Mouse (Mus musculus): ENCODE measurements around the gene Hdac9. TPM values are rescaled to one million over a fixed set of nuclear protein-coding genes. Genes with fewer than 3 reads are reported as not detected.

The Hdac9 gene
- polyA plus RNA-seq, 1 experiment = not detected

DNA sequence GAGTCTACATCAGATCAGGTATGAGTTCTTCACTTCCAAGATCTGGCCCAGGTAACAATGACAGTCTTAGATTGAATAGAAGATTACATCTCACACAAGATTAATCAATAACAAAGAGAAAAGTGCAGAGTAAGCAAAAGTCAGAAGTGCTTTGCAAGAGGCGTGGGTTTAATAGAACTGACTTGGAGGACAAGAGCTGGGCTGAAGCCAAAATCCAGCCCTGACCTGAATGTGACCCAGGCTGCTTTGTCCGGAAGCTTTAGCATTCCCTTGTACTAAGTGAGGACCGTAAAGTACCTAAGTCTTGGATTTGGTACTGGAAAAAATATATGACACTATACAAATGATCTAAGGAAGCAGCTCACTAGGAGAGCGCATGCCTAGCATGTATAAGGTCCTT, 121.4 kb downstream of the Hdac9 start:
- no peak for TF ChIP-seq GATA1 (IDR thresholded peaks at IDR 0.05; ENCODE audit: low read length)
- TF ChIP-seq TAL1 (IDR thresholded peaks at IDR 0.05; ENCODE audit: low read length) = no peak
- no peak overlapping the region for H3K4me3 ChIP-seq (replicated peaks)
- no peaks in the 10 kb centered on the region for H3K9me3 ChIP-seq (ENCODE audit: control insufficient read depth, low read length)
- H3K27me3 ChIP-seq (ENCODE audit: control insufficient read depth) = no peaks in the 10 kb centered on the region
- no peaks in the 10 kb centered on the region for H3K36me3 ChIP-seq (ENCODE audit: control insufficient read depth)
- H3K4me1 ChIP-seq (ENCODE audit: control insufficient read depth) = no peaks in the 10 kb centered on the region

DNA sequence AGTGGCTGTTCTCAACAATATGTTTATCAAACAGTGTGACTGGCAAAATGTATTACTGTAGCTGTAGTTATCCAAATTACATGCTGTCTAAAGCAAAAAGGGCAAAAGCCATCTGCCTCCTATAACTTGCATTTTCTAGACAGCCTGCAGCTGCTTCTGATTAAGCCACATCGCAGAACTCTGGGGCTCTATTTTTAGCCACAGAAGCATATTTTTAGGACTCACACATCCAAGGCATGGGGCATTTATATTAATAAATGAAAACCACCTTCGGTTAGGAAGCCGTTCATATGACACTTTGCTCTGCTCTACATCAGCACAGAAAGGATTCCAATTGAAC, 124.8 kb downstream of the Hdac9 start:
- TF ChIP-seq GATA1 (IDR thresholded peaks at IDR 0.05; ENCODE audit: low read length) (no peak), TAL1 (IDR thresholded peaks at IDR 0.05; ENCODE audit: low read length) (no peak)
- no peaks in the 10 kb centered on the region for H3K27me3 ChIP-seq (ENCODE audit: control insufficient read depth)
- H3K9me3 ChIP-seq (ENCODE audit: control insufficient read depth, low read length) = no peaks in the 10 kb centered on the region
- peaks cover 9% of the 10 kb centered on the region for H3K4me1 ChIP-seq (ENCODE audit: control insufficient read depth)
- no peaks in the 10 kb centered on the region for H3K36me3 ChIP-seq (ENCODE audit: control insufficient read depth)
- H3K4me3 ChIP-seq (replicated peaks) = no peak overlapping the region

DNA sequence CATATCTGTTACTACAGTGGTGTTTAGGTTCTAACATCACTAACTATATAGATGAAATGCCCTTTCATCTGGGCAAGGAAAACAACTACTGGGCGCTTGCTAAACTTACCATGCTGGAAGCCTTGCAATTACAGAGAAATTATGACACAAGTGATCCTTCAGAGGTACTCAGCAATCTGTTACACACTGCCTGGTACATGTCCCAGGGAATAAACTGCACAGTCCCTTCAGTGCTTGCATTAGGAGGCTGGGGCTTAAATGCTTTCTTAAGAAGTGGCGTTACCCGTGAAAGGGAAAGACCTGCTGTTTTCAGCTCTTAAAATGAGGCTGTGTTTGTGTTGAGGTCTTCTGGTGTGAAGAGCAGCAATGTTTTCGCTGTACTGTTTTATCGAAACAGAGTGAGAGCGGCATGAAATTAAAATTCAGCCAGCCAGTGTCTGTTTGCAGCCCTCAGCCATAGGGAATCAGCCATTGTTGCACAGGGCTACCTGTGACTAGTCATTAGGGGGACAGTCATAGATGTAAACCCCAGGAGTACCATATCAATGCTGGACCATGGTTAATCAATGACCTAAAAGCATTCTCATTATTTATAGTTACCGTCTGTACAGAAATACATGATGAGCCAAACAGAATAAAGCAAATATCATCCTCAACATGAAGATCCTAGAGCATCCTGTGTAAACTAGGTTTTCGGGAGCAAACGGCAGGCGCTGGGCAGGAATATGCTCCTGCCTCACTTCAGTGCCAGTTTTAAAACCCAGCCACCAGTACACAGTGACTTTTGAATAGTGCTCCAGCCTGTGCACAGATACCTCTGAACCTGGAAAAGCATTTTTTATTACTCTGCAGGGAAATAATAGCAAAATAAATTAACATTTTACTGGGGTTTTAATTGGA, 125.4 kb downstream of the Hdac9 start:
- Histone ChIP-seq H3K36me3 (ENCODE audit: control insufficient read depth) (no peaks in the 10 kb centered on the region), H3K4me3 (replicated peaks) (no peak overlapping the region), H3K9me3 (ENCODE audit: control insufficient read depth, low read length) (no peaks in the 10 kb centered on the region), H3K27me3 (ENCODE audit: control insufficient read depth) (no peaks in the 10 kb centered on the region), H3K4me1 (ENCODE audit: control insufficient read depth) (peaks cover 9% of the 10 kb centered on the region)
- no peak for TF ChIP-seq TAL1 (IDR thresholded peaks at IDR 0.05; ENCODE audit: low read length)
- no peak for TF ChIP-seq GATA1 (IDR thresholded peaks at IDR 0.05; ENCODE audit: low read length)

DNA sequence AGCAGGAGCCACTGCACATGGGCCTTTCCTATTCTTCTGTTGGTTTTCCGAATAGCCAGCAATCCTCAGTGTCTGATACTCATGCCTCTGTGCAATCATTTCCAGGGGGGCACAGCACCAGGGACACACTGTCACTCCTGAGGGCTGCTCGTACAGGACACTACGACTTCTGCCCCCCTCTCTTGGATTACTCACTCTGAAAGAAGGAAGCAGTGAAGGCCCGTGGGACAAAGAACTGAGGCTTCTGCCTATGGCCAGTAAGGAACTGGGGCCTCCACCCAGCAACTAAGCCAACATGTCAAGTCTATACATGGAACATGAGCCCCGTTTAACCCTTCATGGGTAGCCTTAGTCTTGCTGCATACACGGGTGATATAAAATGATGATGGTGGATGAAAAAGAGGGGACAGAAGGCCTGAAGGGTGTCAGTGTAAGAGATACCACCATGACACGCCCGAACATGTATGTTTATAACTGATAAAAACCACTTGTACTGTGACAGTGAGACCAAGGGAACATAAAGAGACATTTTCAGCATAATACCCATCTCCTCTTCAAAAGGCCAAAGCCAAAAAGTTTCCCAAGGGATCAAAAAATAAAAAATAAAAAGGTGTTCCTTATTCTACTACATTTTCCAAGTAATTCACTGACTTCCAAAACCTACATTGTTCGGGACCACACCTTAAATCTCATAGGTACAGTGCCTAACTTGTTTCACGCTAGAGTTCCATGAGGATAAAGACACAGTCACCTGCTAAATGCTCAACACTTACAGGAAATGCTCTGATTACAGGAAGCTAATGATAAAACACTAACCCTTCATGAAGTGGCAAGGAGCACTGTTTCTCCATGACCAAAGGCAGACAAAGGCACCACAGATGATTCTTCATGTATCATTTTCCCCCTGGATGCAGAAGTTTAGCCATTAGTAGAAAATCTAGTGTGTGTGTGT, 127.6 kb downstream of the Hdac9 start:
- Histone ChIP-seq H3K36me3 (ENCODE audit: control insufficient read depth) (no peaks in the 10 kb centered on the region), H3K4me1 (ENCODE audit: control insufficient read depth) (peaks cover 9% of the 10 kb centered on the region), H3K27me3 (ENCODE audit: control insufficient read depth) (no peaks in the 10 kb centered on the region), H3K4me3 (replicated peaks) (no peak overlapping the region), H3K9me3 (ENCODE audit: control insufficient read depth, low read length) (no peaks in the 10 kb centered on the region)
- TF ChIP-seq GATA1 (IDR thresholded peaks at IDR 0.05; ENCODE audit: low read length) (no peak), TAL1 (IDR thresholded peaks at IDR 0.05; ENCODE audit: low read length) (no peak; the same call in 2 of the 3 replicates)

DNA sequence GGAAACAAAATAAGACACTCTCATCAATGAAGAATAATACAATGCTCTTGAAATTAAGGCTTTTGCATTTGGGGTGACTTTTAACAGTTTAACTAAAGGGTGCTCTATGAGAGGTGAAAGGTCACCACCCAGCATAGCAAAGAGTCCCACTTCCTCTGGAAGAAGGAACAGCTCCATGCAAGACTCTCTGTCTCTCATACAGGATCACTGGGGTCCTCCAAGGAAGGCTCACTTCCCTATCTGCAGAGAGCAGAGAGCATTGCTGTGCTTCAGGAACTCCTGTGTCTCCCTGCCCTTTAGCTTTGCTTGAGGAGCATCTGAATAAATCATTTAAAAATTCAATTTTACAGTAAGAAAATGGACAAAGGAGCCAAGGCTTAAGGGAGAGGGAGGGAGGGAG, 129.5 kb downstream of the Hdac9 start:
- H3K9me3 ChIP-seq (ENCODE audit: control insufficient read depth, low read length) = no peaks in the 10 kb centered on the region
- TF ChIP-seq TAL1 (IDR thresholded peaks at IDR 0.05; ENCODE audit: low read length) (no peak), GATA1 (IDR thresholded peaks at IDR 0.05; ENCODE audit: low read length) (no peak)
- no peak overlapping the region for H3K4me3 ChIP-seq (replicated peaks)
- H3K27me3 ChIP-seq (ENCODE audit: control insufficient read depth) = no peaks in the 10 kb centered on the region
- peaks cover 9% of the 10 kb centered on the region for H3K4me1 ChIP-seq (ENCODE audit: control insufficient read depth)
- no peaks in the 10 kb centered on the region for H3K36me3 ChIP-seq (ENCODE audit: control insufficient read depth)

DNA sequence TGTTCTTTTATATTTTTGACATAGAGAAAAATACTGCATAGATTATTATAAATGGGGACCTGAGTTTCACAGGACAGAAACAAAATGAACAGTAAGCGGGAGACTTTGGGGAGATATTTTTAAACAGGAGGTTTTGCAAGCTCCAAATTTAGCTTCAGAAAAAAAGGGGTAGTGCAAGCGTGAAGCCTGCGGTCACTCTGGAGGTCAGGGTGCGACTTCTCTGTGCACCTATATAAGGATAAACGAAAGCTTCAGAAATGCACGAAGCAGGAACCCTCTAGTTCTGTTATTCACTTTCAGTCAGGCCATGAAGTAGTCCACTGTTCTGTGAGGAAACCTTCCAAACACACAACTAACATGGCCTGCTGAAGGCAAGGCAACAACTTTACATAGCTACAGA, 133.3 kb downstream of the Hdac9 start:
- H3K27me3 ChIP-seq (ENCODE audit: control insufficient read depth) = no peaks in the 10 kb centered on the region
- no peaks in the 10 kb centered on the region for H3K36me3 ChIP-seq (ENCODE audit: control insufficient read depth)
- H3K9me3 ChIP-seq (ENCODE audit: control insufficient read depth, low read length) = no peaks in the 10 kb centered on the region
- H3K4me3 ChIP-seq (replicated peaks) = no peak overlapping the region
- no peaks in the 10 kb centered on the region for H3K4me1 ChIP-seq (ENCODE audit: control insufficient read depth)
- no peak for TF ChIP-seq TAL1 (IDR thresholded peaks at IDR 0.05; ENCODE audit: low read length)

DNA sequence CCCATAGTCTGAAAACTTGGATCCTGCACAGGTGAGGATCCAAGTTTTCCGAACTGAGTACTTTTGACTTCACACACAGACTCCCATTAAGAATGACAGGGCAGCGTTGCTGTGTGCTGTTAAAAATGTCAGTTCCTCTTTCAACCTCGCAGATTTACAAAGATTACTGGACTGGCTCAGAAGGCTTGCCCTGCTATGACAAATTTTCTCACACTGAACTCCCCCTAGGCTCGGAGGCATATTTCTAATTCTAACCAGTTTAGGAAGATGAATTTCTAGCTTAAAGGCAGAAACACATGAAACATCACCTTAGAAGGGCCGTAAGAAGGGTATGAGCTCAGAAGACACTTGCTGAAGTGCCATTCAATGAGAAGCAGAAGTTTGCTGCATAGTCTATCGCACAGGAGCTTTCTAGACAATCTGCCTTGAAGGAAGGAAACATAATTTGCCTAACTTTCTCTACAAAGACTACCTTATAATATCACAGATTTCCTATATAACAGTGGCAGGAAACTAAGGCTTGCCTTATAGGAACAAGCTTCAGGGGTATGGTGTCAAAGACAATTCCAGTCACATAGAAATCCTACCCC, 137.4 kb downstream of the Hdac9 start:
- Histone ChIP-seq H3K36me3 (ENCODE audit: control insufficient read depth) (no peaks in the 10 kb centered on the region), H3K4me1 (ENCODE audit: control insufficient read depth) (no peaks in the 10 kb centered on the region), H3K9me3 (ENCODE audit: control insufficient read depth, low read length) (no peaks in the 10 kb centered on the region), H3K4me3 (replicated peaks) (no peak overlapping the region), H3K27me3 (ENCODE audit: control insufficient read depth) (no peaks in the 10 kb centered on the region)
- TF ChIP-seq GATA1 (IDR thresholded peaks at IDR 0.05; ENCODE audit: low read length) = no peak
- TF ChIP-seq TAL1 (IDR thresholded peaks at IDR 0.05; ENCODE audit: low read length) = no peak

DNA sequence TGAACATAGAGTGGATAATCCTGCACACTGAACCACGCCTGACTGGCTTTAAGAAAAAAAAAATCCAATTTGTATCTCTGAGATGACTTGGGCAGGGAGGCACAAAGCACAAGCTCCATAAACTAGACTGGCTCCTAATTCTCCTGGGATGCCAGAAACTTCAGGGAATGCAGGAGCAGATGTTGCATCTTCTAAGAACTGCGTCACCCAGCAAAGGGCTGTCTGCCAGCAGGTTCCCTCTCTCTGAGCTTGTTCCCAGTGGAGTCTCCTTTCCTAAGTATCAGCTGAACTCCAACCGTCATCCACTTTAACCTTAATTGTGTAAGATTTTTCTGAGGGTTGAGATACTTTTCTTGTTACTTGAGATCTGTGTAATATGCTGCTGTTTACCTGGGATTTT, 140.7 kb downstream of the Hdac9 start:
- TF ChIP-seq GATA1 (IDR thresholded peaks at IDR 0.05; ENCODE audit: low read length) = no peak
- no peak for TF ChIP-seq TAL1 (IDR thresholded peaks at IDR 0.05; ENCODE audit: low read length)
- Histone ChIP-seq H3K4me3 (replicated peaks) (no peak overlapping the region), H3K27me3 (ENCODE audit: control insufficient read depth) (no peaks in the 10 kb centered on the region), H3K9me3 (ENCODE audit: control insufficient read depth, low read length) (no peaks in the 10 kb centered on the region), H3K4me1 (ENCODE audit: control insufficient read depth) (no peaks in the 10 kb centered on the region), H3K36me3 (ENCODE audit: control insufficient read depth) (no peaks in the 10 kb centered on the region)

DNA sequence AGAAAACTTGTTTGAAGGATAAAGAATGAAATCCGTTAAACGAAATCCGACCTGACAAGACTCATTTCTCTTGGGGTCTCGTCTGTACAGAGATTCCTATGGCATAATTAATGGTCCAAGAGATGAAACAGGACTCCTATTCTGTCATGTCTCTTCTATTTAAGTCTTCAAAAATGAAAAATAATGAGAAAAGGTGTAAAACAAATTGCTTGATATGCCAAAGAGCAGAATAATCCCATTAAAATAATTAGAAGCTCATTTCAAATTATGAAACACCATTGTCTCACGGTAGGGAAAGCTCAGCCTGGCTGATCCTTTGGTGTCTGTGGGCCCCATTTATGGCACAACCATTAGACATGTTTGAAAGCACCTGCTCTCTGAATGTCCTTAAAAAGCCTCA, 142.8 kb downstream of the Hdac9 start:
- Histone ChIP-seq H3K4me1 (ENCODE audit: control insufficient read depth) (no peaks in the 10 kb centered on the region), H3K36me3 (ENCODE audit: control insufficient read depth) (no peaks in the 10 kb centered on the region), H3K4me3 (replicated peaks) (no peak overlapping the region), H3K27me3 (ENCODE audit: control insufficient read depth) (no peaks in the 10 kb centered on the region), H3K9me3 (ENCODE audit: control insufficient read depth, low read length) (no peaks in the 10 kb centered on the region)
- TF ChIP-seq GATA1 (IDR thresholded peaks at IDR 0.05; ENCODE audit: low read length) = no peak
- TF ChIP-seq TAL1 (IDR thresholded peaks at IDR 0.05; ENCODE audit: low read length) = no peak
